Mouse (Mus musculus) MEL (cell line): Measurements from ENCODE around the gene Acsl3. TPM values are rescaled to one million over a fixed set of nuclear protein-coding genes. Genes with fewer than 3 reads are reported as not detected.

ENCODE experiments used
- DNase-seq: peaks from one replicate; pipeline ENCODE4 v3.0.0; 2011; ENCODE audit warnings: low read depth, low spot score
- H3K27ac ChIP-seq: 2 replicates; pipeline ENCODE4 v1.5.1; 2012; ENCODE audit warnings: low read depth, mild to moderate bottlenecking, control low read depth, low read length, moderate library complexity; ENCODE audit not compliant: control insufficient read depth
- H3K27me3 ChIP-seq, 2 experiments: fragments of 150-350 bp in 1 of 2; sonication (generic) in 1 of 2; 2 replicates each; pipeline ENCODE4 v1.6.1; 2012; ENCODE audit warnings: low read length in 2 of 2, mild to moderate bottlenecking in 2 of 2, improper control_type of control experiment in 1 of 2, moderate library complexity in 1 of 2; ENCODE audit not compliant: insufficient read depth in 2 of 2, control insufficient read depth in 1 of 2
- H3K36me3 ChIP-seq, 2 experiments: 2 replicates each; pipeline ENCODE4 v1.6.1; 2012 to 2014; ENCODE audit warnings: low read length in 2 of 2, improper control_type of control experiment in 1 of 2, inconsistent platforms in 1 of 2, mild to moderate bottlenecking in 1 of 2; ENCODE audit not compliant: insufficient read depth in 2 of 2, control insufficient read depth in 1 of 2
- H3K4me1 ChIP-seq, 2 experiments: fragments of 150-350 bp in 1 of 2; sonication (generic) in 1 of 2; 2 replicates each; pipeline ENCODE4 v1.6.1; 2012; ENCODE audit warnings: low read length in 2 of 2, improper control_type of control experiment in 1 of 2, mild to moderate bottlenecking in 1 of 2; ENCODE audit not compliant: insufficient read depth in 2 of 2, control insufficient read depth in 1 of 2
- H3K4me3 ChIP-seq, 2 experiments: fragments of 150-350 bp in 1 of 2; sonication (generic) in 1 of 2; 2 replicates each; pipeline ENCODE4 v1.5.1; 2012; ENCODE audit warnings: low read depth in 2 of 2, low read length in 2 of 2, mild to moderate bottlenecking in 2 of 2, moderate library complexity in 2 of 2, control low read depth in 1 of 2, improper control_type of control experiment in 1 of 2; ENCODE audit not compliant: control insufficient read depth in 1 of 2, insufficient read depth in 1 of 2
- H3K79me2 ChIP-seq: 2 replicates; pipeline ENCODE4 v1.6.1; 2012; ENCODE audit warnings: mild to moderate bottlenecking, low read length, moderate library complexity; ENCODE audit not compliant: control insufficient read depth, poor library complexity, insufficient read depth
- H3K9ac ChIP-seq: 2 replicates; pipeline ENCODE4 v1.6.1; 2012; ENCODE audit warnings: low read depth, mild to moderate bottlenecking, control low read depth, low read length, moderate library complexity; ENCODE audit not compliant: control insufficient read depth, poor library complexity, severe bottlenecking
- H3K9me3 ChIP-seq: fragments of 150-350 bp; sonication (generic); replicated peaks from 2 replicates; pipeline ENCODE4 v1.6.1; 2012; ENCODE audit warnings: mild to moderate bottlenecking, low read length, improper control_type of control experiment, moderate library complexity; ENCODE audit not compliant: insufficient read depth
- BHLHE40 ChIP-seq: IDR thresholded peaks from 2 replicates; pipeline ENCODE4 v1.6.1; 2012; ENCODE audit warnings: low read depth, mild to moderate bottlenecking, inconsistent platforms, low read length, improper control_type of control experiment, borderline replicate concordance
- CHD1 ChIP-seq: IDR thresholded peaks from 2 replicates; pipeline ENCODE4 v1.6.1; 2012; ENCODE audit warnings: low read depth, mild to moderate bottlenecking, inconsistent platforms, low read length, improper control_type of control experiment
- E2F4 ChIP-seq: IDR thresholded peaks from 2 replicates; pipeline ENCODE4 v1.6.1; 2011; ENCODE audit warnings: low read depth, low read length, improper control_type of control experiment, borderline replicate concordance
- EP300 ChIP-seq, 2 experiments: IDR thresholded peaks; 2 replicates each; pipeline ENCODE4 v1.6.1; 2011; ENCODE audit warnings: improper control_type of control experiment in 2 of 2, low read length in 2 of 2, low read depth in 1 of 2, mild to moderate bottlenecking in 1 of 2
- HCFC1 ChIP-seq: IDR thresholded peaks from 2 replicates; pipeline ENCODE4 v1.6.1; 2012; ENCODE audit warnings: low read depth, mild to moderate bottlenecking, inconsistent platforms, low read length, improper control_type of control experiment, moderate library complexity
- JUND ChIP-seq: IDR thresholded peaks from 2 replicates; pipeline ENCODE4 v1.6.1; 2011; ENCODE audit warnings: low read depth, mild to moderate bottlenecking, improper control_type of control experiment, low read length
- MAX ChIP-seq: IDR thresholded peaks from 2 replicates; pipeline ENCODE4 v1.6.1; 2011; ENCODE audit warnings: low read length, improper control_type of control experiment
- MYB ChIP-seq: IDR thresholded peaks from 2 replicates; pipeline ENCODE4 v1.6.1; 2011; ENCODE audit warnings: mild to moderate bottlenecking, low read depth, low read length, improper control_type of control experiment
- MYC ChIP-seq: IDR thresholded peaks from 2 replicates; pipeline ENCODE4 v1.6.1; 2011; ENCODE audit warnings: low read depth, mild to moderate bottlenecking, low read length, improper control_type of control experiment, moderate library complexity
- NELFE ChIP-seq: IDR thresholded peaks from 2 replicates; pipeline ENCODE4 v1.6.1; 2011; ENCODE audit warnings: low read depth, low read length, improper control_type of control experiment
- POLR2A ChIP-seq, 2 experiments: IDR thresholded peaks; 2 replicates each; pipeline ENCODE4 v1.6.1; 2011 to 2012; ENCODE audit warnings: low read length in 2 of 2, mild to moderate bottlenecking in 2 of 2, control low read depth in 1 of 2, improper control_type of control experiment in 1 of 2, low read depth in 1 of 2, moderate library complexity in 1 of 2; ENCODE audit not compliant: control insufficient read depth in 1 of 2, insufficient read depth in 1 of 2, poor library complexity in 1 of 2
- POLR2AphosphoS2 ChIP-seq: IDR thresholded peaks from 2 replicates; pipeline ENCODE4 v1.6.1; 2011; ENCODE audit warnings: low read length, improper control_type of control experiment
- POLR2AphosphoS5 ChIP-seq: IDR thresholded peaks from 2 replicates; pipeline ENCODE4 v1.6.1; 2012; ENCODE audit warnings: low read depth, borderline replicate concordance, mild to moderate bottlenecking, inconsistent platforms, low read length, moderate library complexity, mixed read lengths
- RAD21 ChIP-seq: IDR thresholded peaks from 2 replicates; pipeline ENCODE4 v1.6.1; 2011; ENCODE audit warnings: mild to moderate bottlenecking, low read depth, low read length, improper control_type of control experiment
- RCOR1 ChIP-seq: IDR thresholded peaks from 2 replicates; pipeline ENCODE4 v1.6.1; 2012; ENCODE audit warnings: low read depth, mild to moderate bottlenecking, inconsistent platforms, low read length, improper control_type of control experiment
- SMC3 ChIP-seq: IDR thresholded peaks from 2 replicates; pipeline ENCODE4 v1.6.1; 2011; ENCODE audit warnings: low read depth, low read length, improper control_type of control experiment
- TBP ChIP-seq: IDR thresholded peaks from 2 replicates; pipeline ENCODE4 v1.8.0; 2011; ENCODE audit warnings: low read depth, low read length, improper control_type of control experiment
- UBTF ChIP-seq: IDR thresholded peaks from 2 replicates; pipeline ENCODE4 v1.6.1; 2012; ENCODE audit warnings: low read depth, mild to moderate bottlenecking, inconsistent platforms, low read length, improper control_type of control experiment, moderate library complexity, borderline replicate concordance; ENCODE audit not compliant: insufficient read depth
- USF2 ChIP-seq, 2 experiments: IDR thresholded peaks; 2 replicates each; pipeline ENCODE4 v1.6.1; 2011 to 2012; ENCODE audit warnings: improper control_type of control experiment in 2 of 2, low read length in 2 of 2, borderline replicate concordance in 1 of 2, inconsistent platforms in 1 of 2, low read depth in 1 of 2, mild to moderate bottlenecking in 1 of 2; ENCODE audit not compliant: insufficient read depth in 1 of 2
- ZKSCAN1 ChIP-seq: IDR thresholded peaks from 2 replicates; pipeline ENCODE4 v1.6.1; 2012; ENCODE audit warnings: low read depth, mild to moderate bottlenecking, inconsistent platforms, low read length, improper control_type of control experiment, moderate library complexity
- ZMIZ1 ChIP-seq: IDR thresholded peaks from 2 replicates; pipeline ENCODE4 v1.6.1; 2012; ENCODE audit warnings: low read depth, mild to moderate bottlenecking, inconsistent platforms, low read length, improper control_type of control experiment, moderate library complexity
- ZNF384 ChIP-seq: IDR thresholded peaks from 2 replicates; pipeline ENCODE4 v1.6.1; 2012; ENCODE audit warnings: low read depth, mild to moderate bottlenecking, inconsistent platforms, low read length, improper control_type of control experiment
- polyA plus RNA-seq, 2 experiments: library from polyadenylated mRNA; stranded (reverse) in 1 of 2; unstranded in 1 of 2; fragments of >175 nt in 1 of 2; fragments of >200 nt in 1 of 2; gene quantifications; 2 replicates each; pipeline versions ENCODE4 v1.2.1 to v1.2.4; 2012; ENCODE audit warnings: low replicate concordance in 2 of 2, low read depth in 1 of 2; ENCODE audit not compliant: insufficient read length in 2 of 2, insufficient read depth in 1 of 2, missing spikeins in 1 of 2
- total RNA-seq: library from RNA; depleted of rRNA; stranded (reverse); fragments of 300-350 nt; gene quantifications from 2 replicates; pipeline ENCODE4 v1.2.3, GENCODE M21; 2012

Gene Acsl3
- total and polyA plus RNA-seq, 3 experiments: 32.9 to 38.9 TPM; not detected in 1

DNA sequence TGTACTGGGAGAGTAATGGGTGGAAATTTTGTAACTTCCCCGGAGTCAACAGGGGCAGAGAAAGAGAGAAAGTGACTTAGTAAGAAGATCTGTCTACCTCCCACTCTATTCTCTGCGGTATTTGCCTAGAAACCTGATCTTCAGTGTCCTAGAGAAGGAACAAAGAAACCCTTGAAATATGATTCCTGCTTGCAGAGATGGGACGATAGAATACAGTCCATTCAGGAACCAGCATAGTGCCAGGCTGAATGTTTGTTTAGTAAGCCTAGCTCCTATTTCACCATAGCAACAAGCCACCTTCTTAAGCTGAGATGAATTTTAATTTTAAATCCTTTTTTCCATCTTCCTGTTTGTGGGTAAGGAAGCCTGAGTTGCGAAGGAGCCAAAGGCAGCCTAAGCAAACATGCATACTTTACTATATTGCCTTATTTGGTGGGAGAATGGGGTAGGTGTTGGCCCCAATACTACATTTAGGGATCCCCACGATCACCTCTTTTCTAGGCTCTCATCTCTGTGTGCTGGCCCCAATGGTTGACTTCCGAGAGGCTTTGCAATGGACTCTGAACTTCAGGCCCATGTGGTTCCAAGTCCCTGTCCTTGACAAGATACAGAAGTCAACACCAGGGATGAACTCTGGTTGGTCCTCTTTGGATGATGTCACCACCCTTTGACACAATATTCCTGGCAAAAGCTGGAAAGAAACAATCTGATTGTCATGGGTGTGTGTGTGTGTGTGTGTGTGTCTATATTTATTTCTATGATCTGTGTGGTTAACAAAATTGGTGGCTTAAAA is 8.2 kb upstream of the Acsl3 start:
- no peaks in the 10 kb centered on the region for H3K36me3 ChIP-seq
- no peak overlapping the region for H3K9ac ChIP-seq
- TF ChIP-seq SMC3: no peak
- TF ChIP-seq, all 39 proteins: peak for 0
- Histone ChIP-seq H3K4me1 (no peaks in the 10 kb centered on the region), H3K4me3 (no peak overlapping the region), H3K9me3 (no peaks in the 10 kb centered on the region), H3K27ac (no peak overlapping the region), H3K79me2 (no peaks in the 10 kb centered on the region), H3K27me3 (no peaks in the 10 kb centered on the region; a peak in 2 of 4 replicates)
- no peak for DNase-seq

DNA sequence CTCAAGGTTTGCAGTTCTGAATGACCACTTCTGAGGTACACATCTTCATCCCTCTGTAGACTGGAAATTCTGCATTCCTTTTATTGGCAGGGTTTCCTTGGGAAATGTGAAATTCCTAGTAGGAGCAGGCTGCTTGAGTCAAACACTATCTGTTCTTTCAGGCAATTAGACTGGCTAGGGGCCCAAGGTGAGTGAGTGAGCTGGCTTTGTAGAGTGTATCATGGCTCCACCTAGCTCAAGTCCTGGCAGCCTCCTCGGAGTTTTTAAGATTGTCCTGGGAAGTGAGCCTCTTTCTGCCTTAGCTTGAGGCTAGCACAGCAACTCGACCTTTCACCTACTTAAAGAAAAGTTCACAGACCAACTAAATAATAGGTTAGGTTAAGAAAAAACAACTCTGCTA is 1.2 kb upstream of the Acsl3 start:
- no peak overlapping the region for H3K4me3 ChIP-seq
- no peak overlapping the region for H3K27ac ChIP-seq
- peaks cover 34% of the 10 kb centered on the region for H3K79me2 ChIP-seq
- TF ChIP-seq USF2 (IDR thresholded peaks at IDR 0.05; ENCODE audit: borderline replicate concordance in 1 of 2, insufficient read depth in 1 of 2, low read depth in 1 of 2, low read length in 2 of 2) (no peak), RCOR1 (no peak), CHD1 (no peak), POLR2A (IDR thresholded peaks at IDR 0.05; ENCODE audit: control insufficient read depth in 1 of 2, insufficient read depth in 1 of 2, low read depth in 1 of 2, low read length in 2 of 2, poor library complexity in 1 of 2) (no peak), ZMIZ1 (no peak), RAD21 (no peak), POLR2AphosphoS2 (no peak)
- peaks cover 10 to 11% of the 10 kb centered on the region in 2 experiments; a peak in 3 of 4 replicates for H3K4me1 ChIP-seq
- peaks cover 0 to 23% of the 10 kb centered on the region in 2 experiments; a peak in 2 of 4 replicates for H3K36me3 ChIP-seq
- no peaks in the 10 kb centered on the region for H3K27me3 ChIP-seq
- DNase-seq: no peak
- H3K9me3 ChIP-seq: no peaks in the 10 kb centered on the region
- H3K9ac ChIP-seq: no peak overlapping the region

DNA sequence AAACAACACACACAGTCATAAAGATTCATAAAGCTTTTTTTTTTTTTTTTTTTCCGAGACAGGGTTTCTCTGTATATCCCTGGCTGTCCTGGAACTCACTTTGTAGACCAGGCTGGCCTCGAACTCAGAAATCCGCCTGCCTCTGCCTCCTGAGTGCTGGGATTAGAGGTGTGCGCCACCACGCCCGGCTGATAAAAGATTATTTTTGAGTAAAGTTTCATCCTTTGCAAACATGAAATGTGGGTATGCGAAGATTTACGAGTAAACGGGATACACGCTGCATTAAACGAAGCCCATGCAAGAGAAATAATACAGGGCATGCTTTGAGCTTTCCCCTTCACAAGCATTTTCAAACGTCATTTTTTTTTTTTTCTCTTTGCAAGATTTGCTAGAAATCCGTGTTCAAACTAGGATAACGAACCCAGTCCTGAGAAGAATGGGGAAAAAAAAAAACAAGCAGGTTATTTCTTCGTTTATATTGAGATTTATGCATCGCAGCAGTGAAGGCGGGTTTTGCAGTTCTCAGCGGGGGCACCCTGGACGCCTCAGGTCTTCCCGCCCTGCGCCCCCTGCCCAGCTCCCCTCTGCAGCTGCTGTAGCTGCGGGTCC is 500 bp upstream of the Acsl3 start:
- peak overlapping the region; percentile 4; the same call in 1 of the 2 replicates for H3K27ac ChIP-seq
- TF ChIP-seq BHLHE40 (no peak), JUND (no peak), NELFE (no peak), RCOR1 (no peak), UBTF (no peak), MAX (peak; percentile 9; the same call in 1 of the 2 replicates), ZKSCAN1 (no peak), E2F4 (no peak), EP300 (IDR thresholded peaks at IDR 0.05; ENCODE audit: low read depth in 1 of 2, low read length in 2 of 2) (no peak), MYB (no peak), POLR2AphosphoS5 (no peak), MYC (no peak), TBP (peak; percentile 53; the same call in 1 of the 2 replicates), ZNF384 (peak; percentile 67), HCFC1 (no peak)
- no peaks in the 10 kb centered on the region for H3K27me3 ChIP-seq
- DNase-seq: no peak
- peaks cover 35% of the 10 kb centered on the region for H3K79me2 ChIP-seq
- H3K36me3 ChIP-seq: peaks cover 0 to 23% of the 10 kb centered on the region in 2 experiments
- H3K4me1 ChIP-seq: peaks cover 10 to 11% of the 10 kb centered on the region in 2 experiments; a peak in 3 of 4 replicates
- no peaks in the 10 kb centered on the region for H3K9me3 ChIP-seq
- H3K9ac ChIP-seq: peak overlapping the region; percentile 74
- H3K4me3 ChIP-seq: peak overlapping the region; percentile 54 to 71
